Mouse (Mus musculus): ENCODE results near the gene Abhd16b.

- TF ChIP-seq POLR2A (IDR thresholded peaks at IDR 0.05; ENCODE audit: borderline replicate concordance, insufficient read depth, low read length) (no peak), CTCF (IDR thresholded peaks at IDR 0.05; ENCODE audit: borderline replicate concordance, insufficient read depth, low read depth, low read length) (no peak)
These were observed 35.2 kb upstream of the Abhd16b start for GRCm38 (mm10) chr2:181457831-181458230.
